Mouse (Mus musculus): ENCODE measurements at regions not wholly inside any gene's neighbourhood (a gene's known extent, or its start where the extent isn't known, plus 50 kb on each side); places are given as distances from the start of the nearest gene placed in this dataset.

DNA sequence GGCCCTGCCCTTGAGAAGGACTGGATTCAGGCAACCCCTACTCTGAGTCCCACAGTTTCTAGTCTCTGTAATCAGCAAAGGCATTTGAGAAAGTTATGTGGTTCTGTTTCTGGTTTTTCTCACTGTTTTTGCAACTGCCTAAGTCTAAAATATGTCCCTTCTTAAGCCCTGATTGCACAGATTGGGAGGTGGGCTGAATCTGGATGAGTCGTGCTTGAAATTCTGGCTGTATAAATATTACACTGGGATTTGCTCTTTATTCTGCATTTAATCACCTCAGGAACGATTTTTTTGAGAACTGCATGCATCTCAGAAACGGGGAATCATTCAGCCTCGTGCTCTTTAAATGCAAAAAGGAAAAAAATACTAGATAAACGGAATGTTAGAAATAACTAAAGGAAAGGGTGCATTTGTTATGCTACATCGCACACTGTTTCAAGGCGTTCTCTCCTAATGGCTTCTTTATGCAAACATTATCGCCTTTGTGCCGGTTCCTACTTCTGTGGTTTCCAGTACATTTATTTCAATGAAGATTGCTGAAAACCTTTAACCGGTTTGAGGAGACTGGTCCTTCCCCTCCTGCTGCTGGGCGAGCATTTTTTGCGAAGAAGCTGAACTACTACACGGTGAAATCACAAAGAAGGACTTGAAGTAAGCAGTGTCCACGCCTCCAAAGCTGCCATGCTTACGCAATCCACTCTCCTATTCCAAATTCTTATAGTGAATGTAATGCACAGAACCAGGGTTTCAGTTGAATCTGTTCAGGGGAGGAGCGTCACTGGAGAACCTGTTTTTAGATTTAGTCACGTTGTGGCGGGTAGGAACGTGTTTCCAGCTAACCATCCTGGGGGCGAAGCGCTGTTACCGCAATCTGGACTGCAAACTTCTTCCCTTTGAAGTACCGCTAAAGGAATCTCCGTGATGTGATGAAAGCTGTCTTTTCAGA, 327.8 kb upstream of the Nrp1 start:
- no peak overlapping the region for H3K4me2 ChIP-seq (ENCODE audit: low read depth, low read length)

DNA sequence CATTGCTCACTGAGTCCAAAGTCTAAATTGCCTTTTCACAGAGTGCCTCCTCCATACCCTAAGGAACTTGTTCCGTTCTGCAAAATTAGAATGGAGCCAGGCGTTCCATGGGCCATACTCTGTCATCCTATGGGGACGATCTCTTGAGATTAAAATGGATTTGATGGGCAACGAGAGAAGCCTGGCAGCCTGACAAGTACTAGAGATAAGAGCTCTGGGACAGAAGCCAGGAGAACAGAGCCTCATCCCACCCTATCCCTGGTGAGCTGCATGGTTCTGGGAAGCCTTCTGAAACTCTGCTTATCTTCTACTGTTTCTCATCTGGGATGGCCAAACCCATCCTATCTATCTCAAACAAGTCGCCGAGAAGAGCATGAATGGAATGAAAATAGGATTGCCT, 324.3 kb upstream of the Nrp1 start:
- Histone ChIP-seq H3K27ac (replicated peaks; ENCODE audit: low read depth, low read length) (no peak overlapping the region), H3K4me2 (ENCODE audit: low read depth, low read length) (no peak overlapping the region), H3K4me3 (ENCODE audit: low read depth, low read length) (no peak overlapping the region), H3K9ac (replicated peaks; ENCODE audit: low read length) (no peak overlapping the region), H3K27me3 (ENCODE audit: control insufficient read depth, insufficient read depth, low read length) (no peaks in the 10 kb centered on the region), H3K9me3 (replicated peaks; ENCODE audit: control insufficient read depth, low read length) (no peaks in the 10 kb centered on the region), H3K36me3 (replicated peaks; ENCODE audit: control insufficient read depth, insufficient read depth, low read depth, low read length) (no peaks in the 10 kb centered on the region), H3K4me1 (ENCODE audit: control insufficient read depth, insufficient read depth, low read length) (no peaks in the 10 kb centered on the region)
- WGBS: 85% methylated on average over 6 of the region's 6 CpGs
- ATAC-seq (replicated peaks; ENCODE audit: insufficient number of reproducible peaks, low FRiP score, low TSS enrichment, low read depth): no peak
- DNase-seq (ENCODE audit: low spot score): no peak

More for the DNA sequence above, 327.8 kb upstream of the Nrp1 start:
- no peaks in the 10 kb centered on the region for H3K9me3 ChIP-seq (replicated peaks; ENCODE audit: control insufficient read depth, low read length)
- no peak overlapping the region for H3K27ac ChIP-seq (replicated peaks; ENCODE audit: low read depth, low read length)
- ATAC-seq (replicated peaks; ENCODE audit: insufficient number of reproducible peaks, low FRiP score, low TSS enrichment, low read depth) (no peak), DNase-seq (ENCODE audit: low spot score) (peak; percentile 8)
- no peaks in the 10 kb centered on the region for H3K36me3 ChIP-seq (replicated peaks; ENCODE audit: control insufficient read depth, insufficient read depth, low read depth, low read length)
- no peaks in the 10 kb centered on the region for H3K27me3 ChIP-seq (ENCODE audit: control insufficient read depth, insufficient read depth, low read length)
- H3K4me3 ChIP-seq (ENCODE audit: low read depth, low read length): no peak overlapping the region
- no peaks in the 10 kb centered on the region for H3K4me1 ChIP-seq (ENCODE audit: control insufficient read depth, insufficient read depth, low read length)
- no peak overlapping the region for H3K9ac ChIP-seq (replicated peaks; ENCODE audit: low read length)
- WGBS: 87% methylated on average over 24 of the region's 24 CpGs

GRCm38 (mm10) chr8:128035672-128036071, 322.7 kb upstream of the Nrp1 start:
- H3K27ac ChIP-seq (replicated peaks; ENCODE audit: low read depth, low read length): no peak overlapping the region
- no peaks in the 10 kb centered on the region for H3K27me3 ChIP-seq (ENCODE audit: control insufficient read depth, insufficient read depth, low read length)
- no peak for DNase-seq (ENCODE audit: low spot score)
- WGBS: 49% methylated on average over 3 of the region's 3 CpGs
- no peak for ATAC-seq (replicated peaks; ENCODE audit: insufficient number of reproducible peaks, low FRiP score, low TSS enrichment, low read depth)
- H3K4me3 ChIP-seq (ENCODE audit: low read depth, low read length): no peak overlapping the region
- no peak overlapping the region for H3K4me2 ChIP-seq (ENCODE audit: low read depth, low read length)
- H3K9ac ChIP-seq (replicated peaks; ENCODE audit: low read length): no peak overlapping the region
- no peaks in the 10 kb centered on the region for H3K36me3 ChIP-seq (replicated peaks; ENCODE audit: control insufficient read depth, insufficient read depth, low read depth, low read length)
- H3K4me1 ChIP-seq (ENCODE audit: control insufficient read depth, insufficient read depth, low read length): no peaks in the 10 kb centered on the region
- no peaks in the 10 kb centered on the region for H3K9me3 ChIP-seq (replicated peaks; ENCODE audit: control insufficient read depth, low read length)

DNA sequence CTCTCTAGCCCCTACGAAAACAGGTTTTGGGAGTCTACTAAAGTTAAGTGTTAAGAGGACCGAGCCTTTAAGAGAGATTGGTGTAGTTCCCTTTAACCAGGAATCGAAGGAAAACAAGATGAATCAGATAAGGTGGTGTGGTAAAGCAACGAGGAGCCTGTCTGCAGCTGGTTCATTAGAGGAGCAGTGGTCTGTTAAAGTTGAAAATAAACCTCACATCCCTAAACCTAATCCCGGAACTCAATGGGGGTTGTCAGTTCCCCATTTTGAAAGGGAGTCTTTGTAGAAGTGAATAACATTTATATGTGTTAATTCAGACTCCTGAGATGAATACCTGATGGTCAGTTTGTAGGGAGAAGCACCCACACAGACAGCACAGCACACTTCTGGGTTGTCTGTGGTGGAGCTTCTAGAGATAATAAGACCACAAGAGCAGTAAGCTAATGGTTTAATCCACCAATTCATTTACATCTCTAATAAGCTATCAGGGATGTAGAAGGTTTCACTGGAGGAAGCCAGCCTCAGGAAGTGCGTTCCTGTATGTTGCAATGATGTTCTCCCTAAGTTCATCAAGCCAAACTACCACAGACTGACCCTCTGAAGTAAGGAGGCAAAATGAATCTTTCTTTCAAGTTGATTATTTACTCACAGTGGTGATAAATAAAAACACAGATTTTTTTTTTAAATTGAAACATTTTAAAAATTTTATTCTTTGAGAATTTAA, 318.9 kb upstream of the Nrp1 start:
- no peaks in the 10 kb centered on the region for H3K27me3 ChIP-seq (ENCODE audit: control insufficient read depth, insufficient read depth, low read length)
- ATAC-seq (replicated peaks; ENCODE audit: insufficient number of reproducible peaks, low FRiP score, low TSS enrichment, low read depth) (no peak), DNase-seq (ENCODE audit: low spot score) (no peak)
- H3K4me1 ChIP-seq (ENCODE audit: control insufficient read depth, insufficient read depth, low read length): no peaks in the 10 kb centered on the region
- H3K36me3 ChIP-seq (replicated peaks; ENCODE audit: control insufficient read depth, insufficient read depth, low read depth, low read length): no peaks in the 10 kb centered on the region
- no peak overlapping the region for H3K27ac ChIP-seq (replicated peaks; ENCODE audit: low read depth, low read length)
- no peak overlapping the region for H3K4me3 ChIP-seq (ENCODE audit: low read depth, low read length)
- H3K4me2 ChIP-seq (ENCODE audit: low read depth, low read length): no peak overlapping the region
- 83% methylated on average over 6 of the region's 6 CpGs for WGBS
- H3K9me3 ChIP-seq (replicated peaks; ENCODE audit: control insufficient read depth, low read length): no peaks in the 10 kb centered on the region
- H3K9ac ChIP-seq (replicated peaks; ENCODE audit: low read length): no peak overlapping the region

DNA sequence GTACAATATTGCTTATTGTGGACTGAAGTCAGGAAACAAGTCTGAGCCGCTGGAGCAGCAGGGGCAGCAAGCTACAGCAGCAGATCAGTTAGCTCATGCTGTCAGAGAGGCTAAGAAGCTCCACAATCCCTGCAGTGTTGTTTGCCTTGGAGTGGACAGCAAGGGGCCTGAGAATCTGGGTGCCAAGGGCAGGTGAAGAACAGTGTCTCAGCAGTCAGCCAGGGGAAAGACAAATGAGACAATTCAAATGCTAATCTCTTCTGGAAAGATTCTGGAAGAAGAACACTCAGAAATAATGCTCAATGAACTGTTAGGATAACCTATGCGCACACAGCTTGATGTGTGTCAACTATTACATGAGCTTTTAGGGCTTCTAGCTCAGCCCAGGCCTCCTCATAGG, 315.5 kb upstream of the Nrp1 start:
- H3K9ac ChIP-seq (replicated peaks; ENCODE audit: low read length): no peak overlapping the region
- H3K9me3 ChIP-seq (replicated peaks; ENCODE audit: control insufficient read depth, low read length): no peaks in the 10 kb centered on the region
- no peaks in the 10 kb centered on the region for H3K27me3 ChIP-seq (ENCODE audit: control insufficient read depth, insufficient read depth, low read length)
- H3K27ac ChIP-seq (replicated peaks; ENCODE audit: low read depth, low read length): no peak overlapping the region
- DNase-seq (ENCODE audit: low spot score) (no peak), ATAC-seq (replicated peaks; ENCODE audit: insufficient number of reproducible peaks, low FRiP score, low TSS enrichment, low read depth) (no peak)
- H3K36me3 ChIP-seq (replicated peaks; ENCODE audit: control insufficient read depth, insufficient read depth, low read depth, low read length): no peaks in the 10 kb centered on the region
- H3K4me3 ChIP-seq (ENCODE audit: low read depth, low read length): no peak overlapping the region
- WGBS: 70% methylated on average over 2 of the region's 2 CpGs
- H3K4me1 ChIP-seq (ENCODE audit: control insufficient read depth, insufficient read depth, low read length): no peaks in the 10 kb centered on the region
- no peak overlapping the region for H3K4me2 ChIP-seq (ENCODE audit: low read depth, low read length)

DNA sequence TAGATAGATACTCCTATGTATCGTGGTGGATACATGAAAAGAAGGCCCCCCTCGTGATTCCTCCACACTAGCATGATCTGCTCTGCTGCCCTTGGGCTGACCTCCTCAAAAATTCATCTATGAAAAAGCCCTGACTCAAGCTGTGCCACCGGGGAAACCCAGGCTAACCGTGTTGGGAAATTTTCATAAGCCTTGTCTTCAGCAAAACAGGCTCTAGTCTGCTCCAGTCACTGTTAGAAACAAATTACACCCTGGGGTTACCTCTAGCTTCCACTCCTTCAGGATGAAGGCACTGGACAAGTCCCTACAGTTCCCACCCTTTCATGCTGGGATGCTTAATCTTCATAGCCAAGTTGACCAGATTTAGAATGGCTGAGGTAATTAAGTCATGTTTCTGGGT, 315.0 kb upstream of the Nrp1 start:
- no peak overlapping the region for H3K27ac ChIP-seq (replicated peaks; ENCODE audit: low read depth, low read length)
- H3K9me3 ChIP-seq (replicated peaks; ENCODE audit: control insufficient read depth, low read length): no peaks in the 10 kb centered on the region
- H3K4me2 ChIP-seq (ENCODE audit: low read depth, low read length): no peak overlapping the region
- H3K27me3 ChIP-seq (ENCODE audit: control insufficient read depth, insufficient read depth, low read length): no peaks in the 10 kb centered on the region
- DNase-seq (ENCODE audit: low spot score): no peak
- no peaks in the 10 kb centered on the region for H3K4me1 ChIP-seq (ENCODE audit: control insufficient read depth, insufficient read depth, low read length)
- no peak overlapping the region for H3K9ac ChIP-seq (replicated peaks; ENCODE audit: low read length)
- no peak overlapping the region for H3K4me3 ChIP-seq (ENCODE audit: low read depth, low read length)
- no peaks in the 10 kb centered on the region for H3K36me3 ChIP-seq (replicated peaks; ENCODE audit: control insufficient read depth, insufficient read depth, low read depth, low read length)
- ATAC-seq (replicated peaks; ENCODE audit: insufficient number of reproducible peaks, low FRiP score, low TSS enrichment, low read depth): no peak
- WGBS: 82% methylated on average over 4 of the region's 4 CpGs

- no peak overlapping the region for H3K9ac ChIP-seq (replicated peaks; ENCODE audit: low read length)
- no peak overlapping the region for H3K27ac ChIP-seq (replicated peaks; ENCODE audit: low read depth, low read length)
- no peak overlapping the region for H3K4me3 ChIP-seq (ENCODE audit: low read depth, low read length)
- ATAC-seq (replicated peaks; ENCODE audit: insufficient number of reproducible peaks, low FRiP score, low TSS enrichment, low read depth) (no peak), DNase-seq (ENCODE audit: low spot score) (no peak)
- no peaks in the 10 kb centered on the region for H3K4me1 ChIP-seq (ENCODE audit: control insufficient read depth, insufficient read depth, low read length)
- H3K36me3 ChIP-seq (replicated peaks; ENCODE audit: control insufficient read depth, insufficient read depth, low read depth, low read length): no peaks in the 10 kb centered on the region
- no peaks in the 10 kb centered on the region for H3K9me3 ChIP-seq (replicated peaks; ENCODE audit: control insufficient read depth, low read length)
- no peaks in the 10 kb centered on the region for H3K27me3 ChIP-seq (ENCODE audit: control insufficient read depth, insufficient read depth, low read length)
- WGBS: 88% methylated on average over 8 of the region's 8 CpGs
- H3K4me2 ChIP-seq (ENCODE audit: low read depth, low read length): no peak overlapping the region
Observed at GRCm38 (mm10) chr8:128056251-128056650, 302.2 kb upstream of the Nrp1 start.

- Histone ChIP-seq H3K4me1 (ENCODE audit: control insufficient read depth, insufficient read depth, low read length) (no peaks in the 10 kb centered on the region), H3K9ac (replicated peaks; ENCODE audit: low read length) (no peak overlapping the region), H3K4me3 (ENCODE audit: low read depth, low read length) (no peak overlapping the region), H3K27ac (replicated peaks; ENCODE audit: low read depth, low read length) (no peak overlapping the region), H3K27me3 (ENCODE audit: control insufficient read depth, insufficient read depth, low read length) (no peaks in the 10 kb centered on the region), H3K9me3 (replicated peaks; ENCODE audit: control insufficient read depth, low read length) (no peaks in the 10 kb centered on the region), H3K36me3 (replicated peaks; ENCODE audit: control insufficient read depth, insufficient read depth, low read depth, low read length) (no peaks in the 10 kb centered on the region), H3K4me2 (ENCODE audit: low read depth, low read length) (no peak overlapping the region)
- ATAC-seq (replicated peaks; ENCODE audit: insufficient number of reproducible peaks, low FRiP score, low TSS enrichment, low read depth) (no peak), DNase-seq (ENCODE audit: low spot score) (no peak)
- 89% methylated on average over 6 of the region's 6 CpGs for WGBS
Observed at GRCm38 (mm10) chr8:128057845-128058244, 300.6 kb upstream of the Nrp1 start.
